Mouse (Mus musculus): Measurements from ENCODE around the gene Retreg1. TPM values are rescaled to one million over a fixed set of nuclear protein-coding genes. Genes with fewer than 3 reads are reported as not detected.
A peak's percentile ranks its signal among the peaks of the same experiment; 100 is the strongest.

Retreg1 gene
- 168 and 183 TPM in 2 replicates for total RNA-seq (2017)

DNA sequence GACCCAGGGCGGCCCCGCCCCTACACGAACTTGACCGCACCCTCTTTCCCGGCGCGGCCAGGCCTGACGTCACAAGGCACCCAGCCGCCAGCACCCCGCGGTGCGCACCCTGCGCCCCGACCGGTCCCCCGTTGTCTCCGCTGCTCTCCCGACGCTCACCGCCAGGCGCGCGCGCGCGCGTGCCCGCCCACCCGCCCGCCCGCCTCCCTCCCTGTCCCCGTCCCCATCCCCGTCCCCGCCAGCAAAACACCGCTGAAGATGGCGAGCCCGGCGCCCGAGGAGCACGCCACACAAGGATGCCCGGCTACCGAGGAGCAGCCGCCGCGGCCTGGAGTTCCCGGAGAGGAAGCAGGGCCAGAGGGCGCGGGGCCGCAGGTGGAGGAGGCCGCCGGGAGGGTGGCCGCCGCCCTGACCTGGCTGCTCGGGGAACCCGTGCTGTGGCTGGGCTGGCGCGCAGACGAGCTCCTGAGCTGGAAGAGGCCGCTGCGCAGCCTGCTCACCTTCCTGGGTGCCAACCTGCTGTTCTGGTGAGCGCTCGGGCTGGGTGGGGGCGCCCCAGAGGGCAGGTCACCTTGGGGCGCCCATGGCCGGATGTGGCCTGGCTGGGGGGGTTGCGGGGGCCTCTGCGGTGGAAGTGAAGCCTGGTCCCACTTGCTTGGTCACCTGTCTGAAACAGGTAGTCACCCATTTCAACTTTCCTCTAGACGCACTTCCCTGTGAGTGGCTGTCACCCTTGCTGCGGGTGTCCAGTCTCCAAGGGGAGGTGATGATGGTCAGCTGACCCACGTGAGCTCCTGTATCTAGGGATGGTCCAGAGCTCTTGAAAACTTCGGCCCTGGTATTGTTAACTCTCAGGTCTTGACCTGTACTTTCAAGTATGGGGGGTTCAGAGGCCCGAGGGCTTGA is at the start of gene Retreg1:
Retreg1 (plus strand) TSS at position 95 of the 906 bp plus-strand sequence.
- ATAC-seq (ENCODE audit: extremely low read depth, insufficient number of reproducible peaks, low FRiP score, poor library complexity, severe bottlenecking), result peak; percentile 85

DNA sequence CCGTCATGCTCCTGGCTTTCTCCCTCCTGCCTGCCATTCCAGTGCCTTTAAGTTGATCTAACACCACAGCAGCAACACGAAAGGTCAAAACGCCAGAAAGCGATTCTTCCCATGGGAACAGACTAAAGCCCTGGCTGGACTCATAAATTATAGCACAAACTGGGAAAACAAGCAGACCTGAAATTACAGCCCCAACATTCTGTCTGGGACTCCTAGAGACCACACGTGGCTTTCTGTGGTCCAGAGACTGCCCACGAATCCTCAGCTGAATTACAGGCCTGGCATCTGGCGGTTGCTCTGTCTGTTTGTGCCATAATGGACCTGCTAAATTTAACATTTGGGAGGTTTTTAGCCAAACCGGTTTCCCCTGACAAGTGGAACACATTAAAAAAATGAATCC is 48.9 kb upstream of the Retreg1 start:
- no peak for ATAC-seq (ENCODE audit: extremely low read depth, insufficient number of reproducible peaks, low FRiP score, poor library complexity, severe bottlenecking)

DNA sequence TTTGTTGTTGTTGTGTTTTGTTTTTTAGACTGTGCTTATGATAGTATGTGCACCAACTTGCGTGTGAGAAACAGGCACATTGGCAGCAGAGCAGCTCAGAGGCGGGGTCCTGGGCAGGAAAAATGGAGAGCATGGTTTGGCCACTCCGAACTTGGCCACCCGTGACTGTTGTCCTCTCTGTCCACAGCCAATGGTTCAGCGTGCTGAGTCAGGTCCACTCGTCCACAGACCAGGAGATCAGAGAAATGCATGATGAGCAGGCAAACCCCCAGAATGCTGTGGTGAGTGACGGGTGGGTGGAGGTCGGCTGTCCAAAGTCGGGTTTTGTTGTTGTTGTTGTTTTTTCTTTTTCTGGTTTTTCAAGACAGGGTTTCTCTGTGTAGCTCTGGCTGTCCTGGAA is 47.5 kb upstream of the Retreg1 start:
- no peak for ATAC-seq (ENCODE audit: extremely low read depth, insufficient number of reproducible peaks, low FRiP score, poor library complexity, severe bottlenecking)

DNA sequence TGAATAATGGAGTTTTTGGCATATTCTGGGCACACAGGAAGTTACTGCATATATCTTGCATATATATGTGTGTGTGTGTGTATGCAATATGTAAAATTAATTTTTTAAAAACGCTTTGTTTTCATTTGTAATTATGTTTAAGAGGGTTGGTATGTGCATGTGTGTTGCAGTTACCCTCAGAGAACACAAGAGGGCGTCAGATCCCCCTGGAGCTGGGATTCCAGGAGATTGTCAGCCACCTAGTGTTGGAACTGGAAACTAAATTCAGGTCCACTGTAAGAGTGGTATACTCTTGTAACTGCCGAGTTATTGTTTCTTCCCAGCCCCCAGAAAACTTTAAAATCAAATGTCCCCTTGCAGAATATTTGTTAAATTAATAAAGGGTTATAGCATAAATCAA is 46.6 kb upstream of the Retreg1 start:
- no peak for ATAC-seq (ENCODE audit: extremely low read depth, insufficient number of reproducible peaks, low FRiP score, poor library complexity, severe bottlenecking)

DNA sequence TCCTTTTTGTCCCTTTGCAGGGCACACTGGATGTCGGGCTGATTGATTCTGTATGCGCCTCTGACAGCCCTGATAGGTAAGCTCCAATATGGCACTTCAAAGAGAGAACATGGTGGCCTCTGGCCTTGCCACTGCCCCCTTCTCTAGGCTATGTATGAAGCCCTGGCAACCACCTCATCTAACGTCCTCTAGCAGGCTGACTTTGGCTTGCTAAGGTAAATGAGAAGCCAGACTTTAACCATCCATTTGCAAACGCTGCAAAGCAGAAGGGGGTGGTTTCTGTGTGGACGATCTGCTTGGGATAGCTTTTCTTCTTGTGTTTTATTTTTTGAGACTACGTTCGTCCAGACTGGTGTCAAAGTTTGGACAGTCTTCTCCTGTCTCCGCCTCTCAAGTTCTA is 45.8 kb upstream of the Retreg1 start:
- ATAC-seq (ENCODE audit: extremely low read depth, insufficient number of reproducible peaks, low FRiP score, poor library complexity, severe bottlenecking), result no peak

DNA sequence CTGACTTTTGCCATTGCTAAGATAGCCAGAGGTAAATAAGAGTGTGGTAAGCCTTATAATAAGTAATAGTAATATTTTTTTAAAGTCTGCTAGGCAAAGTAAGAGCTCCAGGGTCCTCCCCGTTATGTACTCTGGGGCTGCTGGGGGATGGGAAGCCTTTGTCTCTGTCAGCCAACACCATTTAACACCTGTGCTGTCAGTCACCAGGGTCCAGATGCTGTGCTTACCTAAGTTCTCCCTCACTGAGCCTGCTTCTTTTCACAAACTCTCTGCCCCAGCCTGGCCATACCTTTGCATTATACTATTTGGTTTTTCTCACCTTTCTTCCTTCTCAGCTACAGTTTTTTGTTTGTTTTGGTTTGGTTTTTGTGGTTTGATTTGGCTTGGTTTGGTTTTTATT is 45.1 kb upstream of the Retreg1 start:
- no peak for ATAC-seq (ENCODE audit: extremely low read depth, insufficient number of reproducible peaks, low FRiP score, poor library complexity, severe bottlenecking)

DNA sequence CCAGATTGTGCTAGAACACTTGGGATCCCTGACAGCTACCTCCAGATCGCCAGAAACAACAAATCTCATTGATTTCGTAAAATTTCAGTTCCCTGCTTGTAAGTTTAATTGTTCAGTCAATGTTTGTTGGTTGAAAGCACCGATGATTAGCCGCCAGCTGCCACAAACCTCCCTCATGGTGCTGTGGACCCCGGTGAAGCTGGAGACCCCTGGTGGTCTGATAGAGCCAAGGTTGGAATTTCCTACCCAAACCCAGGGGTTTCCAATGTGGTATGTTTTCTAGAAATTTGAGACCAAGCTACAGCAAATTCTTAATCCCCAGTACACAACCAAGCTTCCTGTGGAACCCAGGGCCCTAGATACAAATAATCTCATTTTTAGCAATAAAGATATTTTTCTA is 41.3 kb upstream of the Retreg1 start:
- no peak for ATAC-seq (ENCODE audit: extremely low read depth, insufficient number of reproducible peaks, low FRiP score, poor library complexity, severe bottlenecking)

DNA sequence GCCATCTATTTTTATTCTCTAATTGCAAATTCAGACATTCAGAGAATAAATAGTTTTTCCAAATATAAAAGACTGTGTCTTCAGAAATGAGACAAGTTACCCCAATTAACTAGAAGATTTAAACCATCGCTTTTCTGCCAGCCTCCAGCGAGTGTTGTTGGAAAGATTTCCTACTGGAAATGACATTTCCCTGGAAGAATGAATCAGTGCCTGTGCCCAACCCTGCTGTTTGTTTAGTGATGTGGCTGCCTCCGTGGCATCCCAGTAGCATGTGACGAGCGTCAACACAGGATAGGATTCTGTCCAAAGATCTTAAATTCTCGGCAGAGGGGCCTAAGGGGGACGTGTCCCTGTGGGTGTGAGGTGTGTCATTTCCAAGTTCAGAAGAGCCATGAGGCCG is 40.8 kb upstream of the Retreg1 start:
- ATAC-seq (ENCODE audit: extremely low read depth, insufficient number of reproducible peaks, low FRiP score, poor library complexity, severe bottlenecking), result no peak

DNA sequence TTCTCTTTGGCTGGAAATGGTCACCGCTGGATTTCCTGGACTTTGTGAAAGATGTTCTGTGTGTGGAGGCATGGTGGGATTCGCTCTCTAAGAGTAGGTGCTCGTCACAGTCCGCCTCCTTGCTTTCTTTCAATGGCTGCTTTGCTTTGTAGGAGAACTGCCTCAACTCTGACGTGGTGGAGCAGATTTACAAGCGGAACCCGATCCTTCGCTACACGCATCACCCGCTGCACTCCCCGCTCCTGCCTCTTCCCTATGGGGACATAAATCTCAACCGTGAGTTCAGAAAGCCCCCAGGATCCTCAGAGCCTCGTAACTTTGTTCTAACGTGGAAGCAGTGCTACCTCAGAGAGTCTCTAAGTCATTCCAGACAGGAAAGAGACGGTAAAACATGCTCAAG is 39.9 kb upstream of the Retreg1 start:
- no peak for ATAC-seq (ENCODE audit: extremely low read depth, insufficient number of reproducible peaks, low FRiP score, poor library complexity, severe bottlenecking)

DNA sequence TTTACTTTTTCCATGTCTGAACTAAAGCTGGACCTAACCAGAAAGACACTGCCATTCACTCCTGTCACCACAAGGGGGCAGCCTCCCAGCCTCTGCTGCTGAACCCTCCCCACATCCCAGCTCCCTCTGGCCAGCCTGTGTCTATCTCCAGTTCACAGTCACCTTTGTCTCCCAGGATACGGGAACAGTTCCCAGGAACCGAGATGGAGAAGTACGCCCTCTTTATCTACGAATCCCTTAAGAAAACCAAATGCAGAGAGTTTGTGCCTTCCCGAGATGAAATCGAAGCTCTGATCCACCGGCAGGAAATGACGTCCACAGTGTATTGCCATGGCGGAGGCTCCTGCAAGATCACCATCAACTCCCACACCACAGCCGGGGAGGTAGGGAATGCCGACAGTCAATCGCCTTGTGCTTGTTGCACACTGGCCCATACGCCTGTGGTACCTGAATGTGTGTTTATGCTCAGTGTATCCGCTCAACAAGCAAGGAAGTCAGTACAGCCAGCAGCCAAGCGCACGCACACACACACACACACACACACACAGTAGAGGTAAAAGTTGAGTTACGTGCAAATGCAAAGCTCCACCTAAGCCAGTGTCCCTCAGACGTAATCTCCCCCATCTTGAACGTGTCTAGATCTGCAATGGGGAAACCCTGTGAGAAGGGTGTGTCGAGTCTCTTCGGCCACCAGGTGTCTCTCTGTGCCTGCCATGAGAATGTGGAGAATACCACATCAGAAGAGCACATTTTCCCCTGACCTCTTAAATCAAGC is 37.5 kb upstream of the Retreg1 start:
- ATAC-seq (ENCODE audit: extremely low read depth, insufficient number of reproducible peaks, low FRiP score, poor library complexity, severe bottlenecking), result peak; percentile 88

DNA sequence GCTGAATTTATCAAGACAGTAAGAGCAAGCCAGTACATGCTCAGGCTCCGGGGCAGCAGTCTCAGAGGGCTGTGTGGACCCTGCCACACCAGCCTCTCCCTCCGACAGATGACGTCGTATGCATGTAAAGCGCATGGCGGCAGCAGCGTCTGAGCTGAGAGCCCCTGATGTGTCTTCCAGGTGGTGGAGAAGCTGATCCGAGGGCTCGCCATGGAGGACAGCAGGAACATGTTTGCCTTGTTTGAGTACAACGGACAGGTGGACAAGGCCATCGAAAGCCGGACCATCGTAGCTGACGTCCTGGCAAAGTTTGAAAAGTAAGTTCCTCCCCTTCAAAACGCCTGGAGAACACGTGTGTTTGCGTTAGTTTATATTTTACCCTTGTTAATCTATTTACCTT is 36.6 kb upstream of the Retreg1 start:
- ATAC-seq (ENCODE audit: extremely low read depth, insufficient number of reproducible peaks, low FRiP score, poor library complexity, severe bottlenecking), result no peak

DNA sequence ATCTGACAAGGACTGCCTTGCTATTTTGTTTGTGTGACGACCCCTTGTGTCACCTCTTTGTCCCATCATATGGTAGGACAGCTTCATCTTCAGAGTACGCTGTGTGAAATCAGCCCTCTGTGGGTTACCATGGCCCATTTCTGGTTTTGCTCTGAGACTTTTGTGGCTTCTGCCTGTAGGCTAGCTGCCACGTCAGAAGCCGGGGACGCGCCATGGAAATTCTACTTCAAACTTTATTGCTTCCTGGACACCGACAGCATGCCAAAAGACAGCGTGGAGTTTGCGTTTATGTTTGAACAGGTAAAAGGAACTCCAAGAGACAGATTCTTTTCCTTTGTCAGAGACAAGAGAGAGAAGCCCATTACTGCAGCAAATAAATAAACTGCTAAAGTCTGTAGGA is 36.1 kb upstream of the Retreg1 start:
- no peak for ATAC-seq (ENCODE audit: extremely low read depth, insufficient number of reproducible peaks, low FRiP score, poor library complexity, severe bottlenecking)

DNA sequence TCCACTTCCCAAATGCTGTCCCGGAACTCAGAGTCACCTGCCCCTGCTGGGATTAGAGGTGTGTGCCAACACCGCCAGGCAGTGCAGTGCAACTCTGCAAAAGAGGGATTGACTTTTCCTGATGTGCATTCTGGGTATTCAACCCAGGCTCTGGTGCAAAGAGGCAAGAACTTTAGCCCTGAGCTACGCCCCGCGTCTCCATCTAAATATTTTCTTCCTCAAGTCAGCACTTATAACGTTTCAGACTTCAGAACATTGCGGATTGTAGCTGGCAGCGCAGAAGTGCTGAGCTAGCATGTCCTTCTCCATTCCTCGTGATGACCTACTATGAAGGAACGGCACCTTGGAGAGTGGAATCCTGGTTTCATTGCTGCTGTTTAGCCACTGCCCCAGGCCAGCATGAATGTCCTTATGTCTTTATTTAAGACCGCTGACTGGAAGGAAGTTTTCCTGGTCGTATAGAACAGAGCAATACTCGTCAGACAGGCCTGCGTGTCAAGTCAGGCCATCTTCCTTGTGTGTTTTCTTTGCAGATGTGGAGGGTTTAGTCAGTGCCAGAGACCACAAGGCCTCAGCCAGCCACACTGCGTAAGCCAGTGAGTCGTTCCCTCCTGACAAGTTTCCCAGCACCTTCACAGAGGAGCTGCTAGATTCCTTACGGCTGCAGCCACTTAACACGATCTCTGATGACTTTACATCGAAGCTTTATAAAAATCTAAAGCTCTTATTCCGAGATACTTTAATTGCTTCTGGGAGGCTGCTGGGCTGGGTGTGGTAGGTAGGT is 34.1 kb upstream of the Retreg1 start:
- no peak for ATAC-seq (ENCODE audit: extremely low read depth, insufficient number of reproducible peaks, low FRiP score, poor library complexity, severe bottlenecking)

DNA sequence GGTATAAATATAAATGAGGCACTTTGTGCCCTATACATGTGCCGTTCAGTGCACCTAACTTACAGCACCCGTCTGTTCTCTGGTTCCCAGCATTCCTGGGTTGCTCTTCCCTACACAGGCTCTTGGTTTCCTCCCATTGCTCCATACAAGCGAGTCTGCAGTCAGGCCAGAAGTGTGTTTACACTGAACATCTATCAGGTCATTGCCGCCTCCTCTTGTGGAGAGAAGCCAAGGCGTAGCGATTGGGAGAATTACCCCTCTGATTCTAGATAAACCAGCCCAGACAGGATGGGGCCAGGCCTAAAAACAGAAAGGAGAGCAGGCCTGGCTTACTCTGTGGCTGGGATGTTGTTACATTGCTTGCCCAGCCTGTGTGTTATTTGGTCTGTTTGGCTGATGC is 33.3 kb upstream of the Retreg1 start:
- no peak for ATAC-seq (ENCODE audit: extremely low read depth, insufficient number of reproducible peaks, low FRiP score, poor library complexity, severe bottlenecking)

DNA sequence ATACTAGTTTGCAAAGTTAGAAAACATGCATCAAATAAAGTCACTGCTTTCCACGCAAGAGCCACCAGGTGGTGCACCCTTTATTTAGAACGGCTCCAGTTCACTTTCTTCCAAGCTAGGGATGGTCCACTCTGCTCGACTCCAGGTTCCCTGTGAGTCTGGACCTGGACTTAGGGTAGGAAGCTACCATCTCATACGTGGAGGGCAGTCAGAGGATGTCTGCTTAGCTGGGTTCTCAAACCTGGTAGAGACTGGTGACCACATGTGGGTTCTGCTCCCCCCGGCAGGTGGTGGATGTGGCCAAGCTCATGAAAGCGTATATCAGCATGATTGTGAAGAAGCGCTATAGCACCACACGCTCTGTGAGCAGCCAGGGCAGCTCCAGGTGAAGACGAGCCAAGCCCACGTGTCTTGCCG is 31.1 kb upstream of the Retreg1 start:
- peak; percentile 83 for ATAC-seq (ENCODE audit: extremely low read depth, insufficient number of reproducible peaks, low FRiP score, poor library complexity, severe bottlenecking)

DNA sequence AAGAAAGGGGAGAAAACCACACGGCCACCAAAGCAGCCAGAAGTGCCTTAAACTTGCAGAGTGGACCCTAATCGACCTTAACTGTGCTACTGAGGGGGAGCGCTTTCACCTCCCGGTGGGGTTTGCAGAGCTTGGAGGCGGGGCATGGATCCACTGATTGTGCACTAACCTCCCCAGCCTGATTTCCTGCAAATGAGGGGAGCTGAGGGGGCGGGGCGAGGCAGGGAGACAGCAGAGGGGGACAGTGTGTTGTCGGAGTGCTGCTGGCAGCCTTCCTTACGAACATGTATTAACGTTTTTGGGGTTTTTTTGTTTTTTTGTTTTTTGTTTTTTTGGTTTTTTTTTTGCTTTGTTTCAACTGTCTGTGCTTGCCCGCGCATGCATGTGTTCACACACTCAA is 30.5 kb upstream of the Retreg1 start:
- no peak for ATAC-seq (ENCODE audit: extremely low read depth, insufficient number of reproducible peaks, low FRiP score, poor library complexity, severe bottlenecking)

DNA sequence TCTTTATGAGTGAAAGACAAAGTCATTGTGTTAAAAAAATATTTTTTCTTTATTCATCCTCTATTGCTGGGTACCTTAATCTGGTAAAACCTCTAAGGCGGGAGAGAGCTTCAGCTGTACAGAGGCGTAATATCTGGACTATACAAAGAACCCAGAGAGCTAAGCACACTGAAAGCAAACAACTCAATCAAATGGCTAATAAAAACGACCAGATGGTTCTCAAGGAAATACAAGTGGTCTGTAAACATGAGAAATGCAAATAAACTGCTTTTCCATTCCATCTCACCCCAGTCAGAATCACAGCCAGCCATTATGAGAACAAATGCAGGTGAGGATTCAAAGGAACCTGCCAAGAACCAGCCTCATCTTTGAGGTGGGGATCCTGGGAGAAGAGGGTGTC is 28.4 kb upstream of the Retreg1 start:
- ATAC-seq (ENCODE audit: extremely low read depth, insufficient number of reproducible peaks, low FRiP score, poor library complexity, severe bottlenecking), result no peak

DNA sequence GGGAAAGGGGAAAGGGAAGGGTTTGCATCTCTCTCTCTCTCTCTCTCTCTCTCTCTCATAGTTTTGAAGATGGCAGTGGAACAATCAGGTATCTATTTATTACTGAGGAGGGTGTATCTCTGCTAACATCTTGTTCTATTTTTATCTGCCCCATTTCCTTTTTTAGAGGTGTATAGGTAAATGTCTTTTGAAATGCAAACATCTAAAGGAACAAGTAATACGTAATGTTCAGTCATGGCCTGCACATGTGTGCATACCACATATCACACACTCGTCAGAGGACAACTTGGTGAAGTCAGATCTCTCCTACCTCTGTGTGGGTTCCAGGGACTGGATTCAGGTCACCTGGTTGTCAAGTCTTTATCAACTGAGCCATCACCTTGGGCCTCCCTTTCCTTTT is 25.8 kb upstream of the Retreg1 start:
- ATAC-seq (ENCODE audit: extremely low read depth, insufficient number of reproducible peaks, low FRiP score, poor library complexity, severe bottlenecking), result peak; percentile 57; the same call in 1 of the 2 replicates

DNA sequence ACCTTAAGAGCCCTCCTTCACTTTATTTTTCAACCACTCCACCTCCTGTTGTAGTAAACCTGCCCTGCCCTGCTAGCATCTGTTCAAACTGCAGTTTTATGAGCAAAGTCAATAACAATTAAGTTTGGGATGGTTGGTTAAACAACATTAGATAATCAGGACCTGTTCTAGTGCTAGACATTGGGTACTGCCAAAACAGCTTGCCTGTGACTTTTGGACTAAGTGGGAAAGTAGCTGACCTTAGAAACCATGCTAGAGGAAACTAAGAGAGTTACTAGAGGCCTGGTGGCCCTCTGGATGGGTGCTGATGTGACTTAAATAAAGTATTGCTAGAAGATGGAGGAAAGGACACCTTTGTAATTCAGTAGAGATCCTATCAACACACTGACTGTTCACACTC is 21.0 kb upstream of the Retreg1 start:
- ATAC-seq (ENCODE audit: extremely low read depth, insufficient number of reproducible peaks, low FRiP score, poor library complexity, severe bottlenecking), result no peak
